Mouse (Mus musculus): ENCODE results near the gene Ly6g6f. TPM values are rescaled to one million over a fixed set of nuclear protein-coding genes. Genes with fewer than 3 reads are reported as not detected.

Ly6g6f gene
- total and polyA plus RNA-seq, 3 experiments: 0.88 to 3.0 TPM; not detected in 1

DNA sequence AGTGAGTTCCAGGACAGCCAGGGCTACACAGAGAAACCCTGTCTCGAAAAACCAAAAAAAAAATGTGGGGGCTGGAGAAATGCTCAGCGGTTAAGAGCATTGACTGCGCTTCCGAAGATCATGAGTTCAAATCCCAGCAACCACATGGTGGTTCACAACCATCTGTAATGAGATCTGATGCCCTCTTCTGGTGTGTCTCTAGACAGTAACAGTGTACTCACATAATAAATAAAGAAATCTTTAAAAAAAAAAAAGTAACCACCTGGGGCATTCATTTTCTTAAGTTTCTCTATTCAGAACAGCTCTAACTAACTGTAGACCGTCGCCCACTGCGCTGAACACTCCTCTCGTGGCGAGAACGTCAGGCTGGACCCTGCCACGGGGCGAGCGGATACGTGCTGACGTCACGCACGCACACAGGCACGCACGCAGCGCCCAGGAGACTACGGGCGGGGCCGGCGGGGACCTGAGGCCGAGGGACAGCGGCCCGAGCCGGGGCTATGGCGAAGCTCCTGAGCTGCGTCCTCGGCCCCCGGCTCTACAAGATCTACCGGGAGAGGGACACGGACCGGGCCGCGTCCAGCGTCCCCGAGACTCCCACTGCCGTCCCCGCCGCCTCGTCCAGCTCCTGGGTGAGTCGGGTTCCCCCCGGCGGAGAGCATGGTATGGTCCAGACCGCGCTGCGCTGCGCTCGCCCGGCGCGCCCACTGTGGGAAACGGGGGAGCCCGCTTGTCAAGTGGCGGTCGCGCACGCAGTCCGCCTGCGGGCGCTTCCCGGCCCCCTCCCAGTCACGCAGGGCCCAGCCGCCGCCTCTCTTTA, 3.6 kb upstream of the Ly6g6f start, which contains the start of gene Abhd16a (continued):
- TF ChIP-seq ZMIZ1 (IDR thresholded peaks at IDR 0.05; ENCODE audit: low read depth, low read length) (peak; percentile 89), CTCF (IDR thresholded peaks at IDR 0.05 in 2 of 3, conservative IDR thresholded peaks at IDR 0.05 in 1 of 3; ENCODE audit: control insufficient read depth in 1 of 3, insufficient read depth in 1 of 3, low read depth in 2 of 3, low read length in 3 of 3, poor library complexity in 1 of 3, severe bottlenecking in 1 of 3) (peak in 1 of 3 experiments; percentile 3; a peak in 1 of 6 replicates), RAD21 (IDR thresholded peaks at IDR 0.05; ENCODE audit: low read depth, low read length) (no peak), MYB (IDR thresholded peaks at IDR 0.05; ENCODE audit: low read depth, low read length) (no peak), ETS1 (IDR thresholded peaks at IDR 0.05; ENCODE audit: low read depth, low read length) (peak; percentile 51), TAL1 (IDR thresholded peaks at IDR 0.05; ENCODE audit: low read length) (no peak), POLR2AphosphoS5 (IDR thresholded peaks at IDR 0.05; ENCODE audit: borderline replicate concordance, low read depth, low read length) (no peak), GABPA (IDR thresholded peaks at IDR 0.05; ENCODE audit: low read depth, low read length) (no peak), RCOR1 (IDR thresholded peaks at IDR 0.05; ENCODE audit: low read depth, low read length) (0 out of 2 replicates have a peak, but pooled peaks have one; percentile 15), NELFE (IDR thresholded peaks at IDR 0.05; ENCODE audit: low read depth, low read length) (peak; percentile 90), MEF2A (IDR thresholded peaks at IDR 0.05; ENCODE audit: extremely low read depth, insufficient replicate concordance, low read depth, low read length, poor library complexity, severe bottlenecking) (no peak), GATA1 (IDR thresholded peaks at IDR 0.05; ENCODE audit: low read depth, low read length) (no peak), USF1 (IDR thresholded peaks at IDR 0.05; ENCODE audit: low read depth, low read length) (0 out of 2 replicates have a peak, but pooled peaks have one; percentile 47), POLR2A (IDR thresholded peaks at IDR 0.05; ENCODE audit: control insufficient read depth in 1 of 2, insufficient read depth in 1 of 2, low read depth in 1 of 2, low read length in 2 of 2, poor library complexity in 1 of 2) (peak; percentile 73 to 84), SIN3A (IDR thresholded peaks at IDR 0.05; ENCODE audit: low read length) (peak; percentile 42), SMC3 (IDR thresholded peaks at IDR 0.05; ENCODE audit: low read depth, low read length) (no peak), CHD2 (IDR thresholded peaks at IDR 0.05; ENCODE audit: low read length) (no peak), UBTF (IDR thresholded peaks at IDR 0.05; ENCODE audit: borderline replicate concordance, insufficient read depth, low read depth, low read length) (0 out of 2 replicates have a peak, but pooled peaks have one; percentile 46), ZC3H11A (IDR thresholded peaks at IDR 0.05; ENCODE audit: low read depth, low read length) (no peak)

DNA sequence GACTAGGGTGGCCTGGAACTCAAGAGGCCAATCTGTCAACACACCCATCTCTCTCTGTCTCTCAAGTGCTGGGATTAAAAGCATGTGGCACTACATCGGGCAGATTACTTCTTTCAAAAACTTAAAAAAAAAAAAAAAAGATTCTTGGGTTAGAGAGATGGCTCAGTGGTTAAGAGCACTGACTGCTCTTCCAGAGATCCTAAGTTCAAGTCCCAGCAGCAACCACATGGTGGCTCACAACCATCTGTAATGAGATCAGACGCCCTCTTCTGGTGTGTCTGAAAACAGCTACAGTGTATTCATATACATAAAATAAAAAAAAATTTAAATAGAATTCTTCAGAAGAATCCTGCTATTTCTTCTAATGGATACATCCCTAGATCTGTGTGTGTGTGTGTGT, 2.7 kb upstream of the Ly6g6f start:
- Histone ChIP-seq H3K4me1 (ENCODE audit: control insufficient read depth in 1 of 2, insufficient read depth in 2 of 2, low read length in 2 of 2) (peaks cover 5 to 41% of the 10 kb centered on the region in 2 experiments), H3K27me3 (ENCODE audit: control insufficient read depth in 1 of 2, insufficient read depth in 2 of 2, low read length in 2 of 2) (no peaks in the 10 kb centered on the region), H3K4me3 (ENCODE audit: control insufficient read depth in 1 of 2, insufficient read depth in 1 of 2, low read depth in 2 of 2, low read length in 2 of 2) (no peak overlapping the region), H3K79me2 (ENCODE audit: control insufficient read depth, insufficient read depth, low read length, poor library complexity) (peaks cover 18% of the 10 kb centered on the region), H3K36me3 (ENCODE audit: control insufficient read depth in 1 of 2, insufficient read depth in 2 of 2, low read length in 2 of 2) (peaks cover 0 to 20% of the 10 kb centered on the region in 2 experiments; a peak in 2 of 4 replicates), H3K9ac (ENCODE audit: control insufficient read depth, low read depth, low read length, poor library complexity, severe bottlenecking) (peak overlapping the region; percentile 87), H3K27ac (ENCODE audit: control insufficient read depth, low read depth, low read length) (peak overlapping the region; percentile 81), H3K9me3 (replicated peaks; ENCODE audit: insufficient read depth, low read length) (no peaks in the 10 kb centered on the region)
- peak; percentile 52 for DNase-seq (ENCODE audit: low read depth, low spot score)
- TF ChIP-seq MYC (IDR thresholded peaks at IDR 0.05; ENCODE audit: low read depth, low read length) (0 out of 2 replicates have a peak, but pooled peaks have one; percentile 23), ZC3H11A (IDR thresholded peaks at IDR 0.05; ENCODE audit: low read depth, low read length) (peak; percentile 30), MXI1 (IDR thresholded peaks at IDR 0.05; ENCODE audit: low read depth, low read length) (no peak), KAT2A (conservative IDR thresholded peaks at IDR 0.05; ENCODE audit: low read depth, low read length) (no peak), GABPA (IDR thresholded peaks at IDR 0.05; ENCODE audit: low read depth, low read length) (no peak), ZNF384 (IDR thresholded peaks at IDR 0.05; ENCODE audit: low read depth, low read length) (peak; percentile 69), USF2 (IDR thresholded peaks at IDR 0.05; ENCODE audit: borderline replicate concordance in 1 of 2, insufficient read depth in 1 of 2, low read depth in 1 of 2, low read length in 2 of 2) (no peak), NELFE (IDR thresholded peaks at IDR 0.05; ENCODE audit: low read depth, low read length) (no peak), ELF1 (IDR thresholded peaks at IDR 0.05; ENCODE audit: low read depth, low read length) (no peak), TBP (IDR thresholded peaks at IDR 0.05; ENCODE audit: low read depth, low read length) (no peak), CTCF (IDR thresholded peaks at IDR 0.05 in 2 of 3, conservative IDR thresholded peaks at IDR 0.05 in 1 of 3; ENCODE audit: control insufficient read depth in 1 of 3, insufficient read depth in 1 of 3, low read depth in 2 of 3, low read length in 3 of 3, poor library complexity in 1 of 3, severe bottlenecking in 1 of 3) (peak; percentile 29 to 59 (median 37)), CHD2 (IDR thresholded peaks at IDR 0.05; ENCODE audit: low read length) (no peak), SMC3 (IDR thresholded peaks at IDR 0.05; ENCODE audit: low read depth, low read length) (peak; percentile 46), ZMIZ1 (IDR thresholded peaks at IDR 0.05; ENCODE audit: low read depth, low read length) (no peak)
